ENCODE assay signal across 23 mouse cellular contexts in the genomic region with DNA sequence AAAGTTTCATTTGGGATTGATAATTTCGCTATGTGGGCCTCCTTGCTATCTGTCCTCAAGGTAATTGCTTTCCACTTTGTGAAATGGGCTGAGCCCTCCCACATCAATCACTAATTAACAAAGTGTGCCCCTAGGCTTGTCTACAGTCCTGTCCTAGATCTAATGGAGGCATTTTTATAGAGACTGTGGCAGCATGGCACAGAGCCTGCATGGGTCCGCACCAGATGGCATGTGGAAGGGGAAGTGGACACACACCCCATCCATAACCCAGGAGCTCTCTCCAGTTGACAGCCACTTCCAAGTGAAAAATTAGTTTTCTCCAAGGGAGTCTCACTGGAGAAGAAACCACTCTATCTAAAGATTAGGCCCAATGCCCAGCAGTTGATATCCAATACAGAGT.
DNase-seq lines count a peak whose midpoint lies in the region; ATAC-seq and TF ChIP-seq lines count a peak whose summit lies in the region.
"Had no signal": no experiment of that assay in that cellular context is flagged by ENCODE, and none has a peak within 500 bp of the region (broad histone marks: within the 10 kb centered on the region; RNA-seq: fewer than 3 reads in every experiment).

No protein-coding gene starts in this region.

- no peaks in the 10 kb centered on the region for H3K4me1 ChIP-seq in hindbrain, embryonic 11.5 days (replicated peaks; ENCODE audit: control insufficient read depth, insufficient read depth, low read length)
- no peaks in the 10 kb centered on the region for H3K4me1 ChIP-seq in hindbrain, embryonic 10.5 days (replicated peaks)
- H3K4me1 ChIP-seq in cerebellum, adult 2 months (ENCODE audit: control insufficient read depth, insufficient read depth, low read length) = peaks cover 3% of the 10 kb centered on the region; the same call in 1 of the 2 replicates
- H3K4me1 ChIP-seq in hindbrain, postnatal 0 days (ENCODE audit: insufficient read depth, low read length) = no peaks in the 10 kb centered on the region
- H3K4me1 ChIP-seq: embryonic facial prominence, embryonic 13.5 days; heart, embryonic 12.5 days; limb, embryonic 12.5 days; liver, embryonic 12.5 days; midbrain, embryonic 10.5 days had no signal

- no peak for DNase-seq in hindbrain, embryonic 11.5 days (ENCODE audit: low spot score)
- no peak for DNase-seq in hindbrain, embryonic 10.5 days (ENCODE audit: low spot score)
- peak; percentile 21 to 56 for DNase-seq in cerebellum, adult 2 months
- DNase-seq in cerebellum, postnatal 25 days = peak; percentile 55 to 64
- DNase-seq in hindbrain, postnatal 0 days (ENCODE audit: low spot score) = peak; percentile 36
- no peak for DNase-seq in frontal cortex, postnatal 10 days (ENCODE audit: low spot score in 2 of 2)
- DNase-seq: adrenal gland, postnatal 36 days; forebrain, postnatal 0 days; gastrocnemius, adult 2 months; heart, postnatal 14 days; kidney, adult 9 months; kidney, postnatal 25 days; lung, adult 2 months; right cerebral cortex, postnatal 4 days had no signal

- no peak overlapping the region for H3K27ac ChIP-seq in hindbrain, embryonic 11.5 days (ENCODE audit: low read depth, low read length)
- no peak overlapping the region for H3K27ac ChIP-seq in hindbrain, embryonic 10.5 days
- H3K27ac ChIP-seq in cerebellum, adult 2 months (ENCODE audit: insufficient read depth, low read length) = no peak overlapping the region
- no peak overlapping the region for H3K27ac ChIP-seq in hindbrain, postnatal 0 days
- H3K27ac ChIP-seq: embryonic facial prominence, embryonic 13.5 days; gastrocnemius, adult 2 months; limb, embryonic 12.5 days; liver, embryonic 12.5 days; midbrain, embryonic 10.5 days; stomach, postnatal 0 days had no signal

- no peak overlapping the region for H3K9ac ChIP-seq in hindbrain, embryonic 11.5 days (ENCODE audit: low read depth, low read length)
- no peak overlapping the region for H3K9ac ChIP-seq in hindbrain, postnatal 0 days (replicated peaks; ENCODE audit: low read length)
- H3K9ac ChIP-seq: embryonic facial prominence, embryonic 13.5 days; forebrain, postnatal 0 days; heart, embryonic 12.5 days; limb, embryonic 12.5 days; liver, embryonic 12.5 days had no signal

- no peaks in the 10 kb centered on the region for H3K27me3 ChIP-seq in hindbrain, embryonic 11.5 days (ENCODE audit: control insufficient read depth, insufficient read depth, low read length)
- H3K27me3 ChIP-seq in hindbrain, embryonic 10.5 days (ENCODE audit: insufficient read depth, poor library complexity, severe bottlenecking) = no peaks in the 10 kb centered on the region
- no peaks in the 10 kb centered on the region for H3K27me3 ChIP-seq in cerebellum, adult 2 months (ENCODE audit: control insufficient read depth, insufficient read depth, low read length)
- no peaks in the 10 kb centered on the region for H3K27me3 ChIP-seq in hindbrain, postnatal 0 days (ENCODE audit: insufficient read depth, low read length)
- H3K27me3 ChIP-seq: CH12.LX; embryonic facial prominence, embryonic 13.5 days; heart, embryonic 12.5 days; limb, embryonic 12.5 days; liver, embryonic 12.5 days had no signal

- no peaks in the 10 kb centered on the region for H3K36me3 ChIP-seq in hindbrain, embryonic 11.5 days (ENCODE audit: control insufficient read depth, insufficient read depth, low read length)
- no peaks in the 10 kb centered on the region for H3K36me3 ChIP-seq in hindbrain, embryonic 10.5 days
- H3K36me3 ChIP-seq in hindbrain, postnatal 0 days (ENCODE audit: insufficient read depth, low read length) = no peaks in the 10 kb centered on the region
- H3K36me3 ChIP-seq: embryonic facial prominence, embryonic 13.5 days; heart, embryonic 12.5 days; limb, embryonic 12.5 days; liver, embryonic 12.5 days; midbrain, embryonic 10.5 days had no signal

- ATAC-seq in hindbrain, embryonic 11.5 days (ENCODE audit: low FRiP score) = peak; percentile 61; the same call in 1 of the 2 replicates
- peak; percentile 55; the same call in 1 of the 2 replicates for ATAC-seq in hindbrain, postnatal 0 days
- no peak for ATAC-seq in megakaryocyte-erythroid progenitor cell, adult 5-6 weeks (replicated peaks; ENCODE audit: low FRiP score, low TSS enrichment, poor library complexity, severe bottlenecking)
- ATAC-seq: forebrain, postnatal 0 days; inflammation-experienced regulatory T-cells, adult 6 months; liver, embryonic 12.5 days had no signal

- no peaks in the 10 kb centered on the region for H3K9me3 ChIP-seq in hindbrain, embryonic 11.5 days (ENCODE audit: control insufficient read depth, low read length)
- no peaks in the 10 kb centered on the region for H3K9me3 ChIP-seq in hindbrain, embryonic 10.5 days
- no peaks in the 10 kb centered on the region for H3K9me3 ChIP-seq in hindbrain, postnatal 0 days (ENCODE audit: low read length)
- H3K9me3 ChIP-seq: embryonic facial prominence, embryonic 13.5 days; heart, embryonic 12.5 days; limb, embryonic 12.5 days; liver, embryonic 12.5 days; midbrain, embryonic 10.5 days had no signal

- H3K4me2 ChIP-seq in hindbrain, embryonic 11.5 days (replicated peaks; ENCODE audit: low read depth, low read length) = no peak overlapping the region
- no peak overlapping the region for H3K4me2 ChIP-seq in hindbrain, postnatal 0 days (ENCODE audit: low read depth, low read length)
- H3K4me2 ChIP-seq: embryonic facial prominence, embryonic 13.5 days; heart, embryonic 12.5 days; limb, embryonic 12.5 days; liver, embryonic 12.5 days had no signal

- no peak for TF ChIP-seq POLR2A in cerebellum, adult 2 months (IDR thresholded peaks at IDR 0.05; ENCODE audit: borderline replicate concordance, insufficient read depth, low read length)

- H3K4me3 ChIP-seq in hindbrain, embryonic 11.5 days (ENCODE audit: low read depth, low read length) = no peak overlapping the region
- no peak overlapping the region for H3K4me3 ChIP-seq in hindbrain, embryonic 10.5 days
- H3K4me3 ChIP-seq in cerebellum, adult 2 months (replicated peaks; ENCODE audit: insufficient read depth, low read depth, low read length) = no peak overlapping the region
- no peak overlapping the region for H3K4me3 ChIP-seq in hindbrain, postnatal 0 days (ENCODE audit: low read length)
- H3K4me3 ChIP-seq: embryonic facial prominence, embryonic 13.5 days; gastrocnemius, adult 2 months; heart, embryonic 12.5 days; limb, embryonic 12.5 days; liver, embryonic 12.5 days; midbrain, embryonic 10.5 days had no signal

- 79% methylated on average over 2 of the region's 2 CpGs for WGBS in hindbrain, embryonic 11.5 days
- 83% methylated on average over 2 of the region's 2 CpGs for WGBS in hindbrain, embryonic 10.5 days
- 41% methylated on average over 2 of the region's 2 CpGs for WGBS in cerebellum, adult 2 months
- 50% methylated on average over 2 of the region's 2 CpGs for WGBS in hindbrain, postnatal 0 days

- no peak for TF ChIP-seq CTCF in cerebellum, adult 2 months (IDR thresholded peaks at IDR 0.05; ENCODE audit: borderline replicate concordance, insufficient read depth, low read depth, low read length)
- no peak for TF ChIP-seq CTCF in hindbrain, postnatal 0 days (IDR thresholded peaks at IDR 0.05; ENCODE audit: low read depth)

Comparison
In these comparisons a context has a peak if more than half of its experiments do, and no peak if none do; other contexts are left out.
1. DNase-seq: peak in cerebellum, adult 2 months (2 of 2), cerebellum, postnatal 25 days (2 of 2) and hindbrain, postnatal 0 days (single experiment); none in hindbrain, embryonic 11.5 days (single experiment), hindbrain, embryonic 10.5 days (single experiment) and frontal cortex, postnatal 10 days (0 of 2).